Mouse (Mus musculus) testis, adult 2 months (tissue): ENCODE data around the gene Ddx6.

Experiments used
- CTCF ChIP-seq: fragments of 200-500 bp; IDR thresholded peaks from 2 replicates; pipeline ENCODE4 v1.5.1; 2012; ENCODE audit warnings: low read depth, mild to moderate bottlenecking, inconsistent platforms, low read length, moderate library complexity; ENCODE audit not compliant: control insufficient read depth, insufficient read depth, insufficient replicate concordance
- POLR2A ChIP-seq: fragments of 200-500 bp; IDR thresholded peaks from 2 replicates; pipeline ENCODE4 v1.6.1; 2012; ENCODE audit warnings: low read depth, mild to moderate bottlenecking, inconsistent platforms, low read length, moderate library complexity; ENCODE audit not compliant: control insufficient read depth

GRCm38 (mm10) chr9:44581423-44581822, 23.3 kb upstream of the Ddx6 start:
- TF ChIP-seq CTCF (no peak), POLR2A (no peak)
